Comparison of ENCODE assay signal across 9 mouse cellular contexts in the genomic region with DNA sequence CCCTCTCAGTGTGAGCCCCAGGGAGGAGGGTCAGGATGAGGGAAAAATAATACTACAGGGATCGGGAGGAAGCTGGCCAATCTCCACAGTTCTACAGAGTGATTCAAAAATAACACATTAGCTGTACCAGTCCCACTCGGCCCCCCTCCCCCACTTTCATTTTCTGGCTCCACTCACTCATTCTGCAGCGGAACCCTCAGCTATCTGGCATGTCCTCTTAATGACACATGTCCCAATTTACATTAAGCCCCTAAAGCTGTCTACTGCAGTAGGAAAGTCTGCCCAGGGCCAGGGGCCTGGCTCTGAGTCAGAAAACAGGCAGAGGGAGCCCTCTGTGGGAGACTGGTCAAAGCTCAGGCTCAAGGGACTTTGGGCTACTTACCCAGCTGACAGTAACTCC. TPM values are rescaled to one million over a fixed set of nuclear protein-coding genes. Genes with fewer than 3 reads are reported as not detected.
DNase-seq lines count a peak whose midpoint lies in the region; ATAC-seq lines count a peak whose summit lies in the region.
"Had no signal": no experiment of that assay in that cellular context is flagged by ENCODE, and none has a peak within 500 bp of the region (broad histone marks: within the 10 kb centered on the region; RNA-seq: fewer than 3 reads in every experiment).

No protein-coding gene starts in this region.

- H3K27ac ChIP-seq in forebrain, embryonic 13.5 days = peak overlapping the region; percentile 89
- peak overlapping the region; percentile 15 for H3K27ac ChIP-seq in midbrain, embryonic 11.5 days (ENCODE audit: low read depth, low read length)
- H3K27ac ChIP-seq: limb, embryonic 12.5 days had no signal

- peak; percentile 45 for DNase-seq in A20 (ENCODE audit: low read depth, low spot score)
- peak; percentile 55 to 72 for DNase-seq in adrenal gland, postnatal 36 days
- DNase-seq in heart, postnatal 36 days = peak; percentile 50 to 63
- peak; percentile 75 for DNase-seq in layer of hippocampus, adult 11-12 months (ENCODE audit: low spot score)
- DNase-seq in midbrain, embryonic 11.5 days (ENCODE audit: low spot score, missing footprints) = no peak
- peak; percentile 45 for DNase-seq in telencephalon, adult 2 months (ENCODE audit: low read depth, low spot score)
- DNase-seq in thymus, postnatal 10 days (ENCODE audit: low spot score in 2 of 2) = no peak

- 1% methylated on average over 3 of the region's 3 CpGs for WGBS in forebrain, embryonic 13.5 days
- 5% methylated on average over 3 of the region's 3 CpGs for WGBS in midbrain, embryonic 11.5 days

- ATAC-seq in forebrain, embryonic 13.5 days = peak; percentile 19
- peak; percentile 30 for ATAC-seq in midbrain, embryonic 11.5 days (ENCODE audit: low FRiP score)

- H3K9ac ChIP-seq in forebrain, embryonic 13.5 days = peak overlapping the region; percentile 31; the same call in 1 of the 2 replicates
- peak overlapping the region; percentile 18; the same call in 1 of the 2 replicates for H3K9ac ChIP-seq in midbrain, embryonic 11.5 days (ENCODE audit: low read length)
- H3K9ac ChIP-seq: limb, embryonic 12.5 days had no signal

- no peaks in the 10 kb centered on the region for H3K9me3 ChIP-seq in forebrain, embryonic 13.5 days (replicated peaks)
- no peaks in the 10 kb centered on the region for H3K9me3 ChIP-seq in midbrain, embryonic 11.5 days (ENCODE audit: control insufficient read depth, low read length)
- H3K9me3 ChIP-seq: limb, embryonic 12.5 days had no signal

- intact Hi-C loops in heart, postnatal 36 days (cut with DNase I) = loop anchor here (1.0 to 5.0 kb wide), 4 partner anchors 37 to 178 kb away; a partner anchor contains a TSS

- H3K27me3 ChIP-seq in forebrain, embryonic 13.5 days = no peaks in the 10 kb centered on the region
- no peaks in the 10 kb centered on the region for H3K27me3 ChIP-seq in midbrain, embryonic 11.5 days (ENCODE audit: control insufficient read depth, insufficient read depth, low read length)
- H3K27me3 ChIP-seq: limb, embryonic 12.5 days had no signal

- peak overlapping the region; percentile 3; the same call in 1 of the 2 replicates for H3K4me3 ChIP-seq in forebrain, embryonic 13.5 days
- no peak overlapping the region for H3K4me3 ChIP-seq in midbrain, embryonic 11.5 days (ENCODE audit: low read depth, low read length)
- H3K4me3 ChIP-seq: limb, embryonic 12.5 days had no signal

- H3K4me2 ChIP-seq in forebrain, embryonic 13.5 days = peak overlapping the region; percentile 40
- H3K4me2 ChIP-seq in midbrain, embryonic 11.5 days = peak overlapping the region; percentile 31; the same call in 1 of the 2 replicates
- H3K4me2 ChIP-seq: limb, embryonic 12.5 days had no signal

- peaks cover 2% of the 10 kb centered on the region; the same call in 1 of the 2 replicates for H3K36me3 ChIP-seq in forebrain, embryonic 13.5 days (ENCODE audit: poor library complexity, severe bottlenecking)
- no peaks in the 10 kb centered on the region for H3K36me3 ChIP-seq in midbrain, embryonic 11.5 days (ENCODE audit: control insufficient read depth, insufficient read depth, low read length)

- peaks cover 91% of the 10 kb centered on the region for H3K4me1 ChIP-seq in forebrain, embryonic 13.5 days
- peaks cover 56% of the 10 kb centered on the region for H3K4me1 ChIP-seq in midbrain, embryonic 11.5 days (ENCODE audit: control insufficient read depth, insufficient read depth, low read length)

RNA-seq across cellular contexts. Expression of a gene that starts 4.7 kb away (rescaled TPM):
- total RNA-seq in adrenal gland, postnatal 36 days (2021) = 10 to 100 TPM; 33.1 to 44.8 TPM
- polyA plus RNA-seq in forebrain, embryonic 13.5 days (2015; fragmentation: Nextera tagmentation; extraction: Ambion mirVana) = 144 and 148 TPM in 2 replicates
- total RNA-seq in heart, postnatal 36 days (2021) = 10 to 100 TPM; 24.2 to 25.9 TPM
- 139 and 142 TPM in 2 replicates for polyA plus RNA-seq in midbrain, embryonic 11.5 days (2014; fragmentation: Nextera tagmentation; extraction: Ambion mirVana)

RNA-seq across cellular contexts. Expression of a gene that starts 59.9 kb away (rescaled TPM):
- 10 to 100 TPM; 74.0 to 87.9 TPM for total RNA-seq in adrenal gland, postnatal 36 days (2021)
- polyA plus RNA-seq in forebrain, embryonic 13.5 days (2015; fragmentation: Nextera tagmentation; extraction: Ambion mirVana) = 11.7 and 12.7 TPM in 2 replicates
- total RNA-seq in heart, postnatal 36 days (2021) = 10 to 100 TPM; 32.9 to 36.3 TPM
- 13.1 and 14.7 TPM in 2 replicates for polyA plus RNA-seq in midbrain, embryonic 11.5 days (2014; fragmentation: Nextera tagmentation; extraction: Ambion mirVana)

Comparison
In these comparisons a context has a peak if more than half of its experiments do, and no peak if none do; other contexts are left out.
1. DNase-seq: peak in A20 (single experiment), adrenal gland, postnatal 36 days (2 of 2), heart, postnatal 36 days (2 of 2), layer of hippocampus, adult 11-12 months (single experiment) and telencephalon, adult 2 months (single experiment); none in midbrain, embryonic 11.5 days (single experiment) and thymus, postnatal 10 days (0 of 2).